Mouse (Mus musculus) cerebellum, postnatal 36 days (tissue): Measurements from ENCODE around the gene Fads1.

Experiments used
- DNase-seq, 2 experiments: peaks; one replicate each; pipeline ENCODE4 v3.0.0; 2021 to 2022; ENCODE audit warnings: mixed read lengths in 2 of 2

Fads1 gene

DNA sequence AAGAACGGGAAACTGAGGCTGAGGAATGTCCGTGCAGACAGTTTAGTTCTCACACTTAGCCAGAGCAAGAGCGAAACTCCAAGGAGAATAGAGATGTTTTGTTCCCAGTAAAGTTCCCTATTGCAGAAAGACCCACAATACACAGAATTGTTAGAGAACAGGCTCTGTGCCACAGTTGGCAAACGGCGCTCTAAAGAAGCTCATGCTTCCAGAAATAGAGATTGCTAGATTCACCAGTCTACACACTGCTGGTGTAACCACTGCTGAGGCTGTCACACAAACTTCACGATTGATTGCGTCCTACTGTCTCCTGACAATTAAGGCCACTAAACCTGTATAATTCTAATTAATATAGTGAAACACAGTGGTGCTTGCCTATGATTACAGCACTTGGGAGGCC, 1.5 kb upstream of the Fads1 start:
- no peak for DNase-seq

DNA sequence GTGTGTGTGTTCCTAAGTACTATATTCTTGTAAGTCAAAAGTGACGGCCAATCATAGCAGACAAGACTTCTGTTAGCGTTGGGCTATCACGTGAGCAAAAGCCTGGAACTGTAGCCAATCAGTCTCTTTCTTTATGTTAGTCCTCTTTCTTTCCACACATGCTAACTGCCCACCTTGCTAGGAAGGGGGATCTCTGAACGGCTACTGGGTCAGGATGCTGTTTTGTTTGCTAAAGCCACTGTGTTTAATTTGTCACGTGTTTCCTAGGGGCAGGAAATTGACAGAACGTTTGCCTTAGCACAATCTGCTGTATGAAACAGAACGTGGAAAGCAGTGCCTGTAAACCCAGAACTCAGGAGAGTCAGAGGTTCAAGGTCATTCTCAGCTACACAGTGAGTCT, 546 bp upstream of the Fads1 start:
- DNase-seq = no peak

DNA sequence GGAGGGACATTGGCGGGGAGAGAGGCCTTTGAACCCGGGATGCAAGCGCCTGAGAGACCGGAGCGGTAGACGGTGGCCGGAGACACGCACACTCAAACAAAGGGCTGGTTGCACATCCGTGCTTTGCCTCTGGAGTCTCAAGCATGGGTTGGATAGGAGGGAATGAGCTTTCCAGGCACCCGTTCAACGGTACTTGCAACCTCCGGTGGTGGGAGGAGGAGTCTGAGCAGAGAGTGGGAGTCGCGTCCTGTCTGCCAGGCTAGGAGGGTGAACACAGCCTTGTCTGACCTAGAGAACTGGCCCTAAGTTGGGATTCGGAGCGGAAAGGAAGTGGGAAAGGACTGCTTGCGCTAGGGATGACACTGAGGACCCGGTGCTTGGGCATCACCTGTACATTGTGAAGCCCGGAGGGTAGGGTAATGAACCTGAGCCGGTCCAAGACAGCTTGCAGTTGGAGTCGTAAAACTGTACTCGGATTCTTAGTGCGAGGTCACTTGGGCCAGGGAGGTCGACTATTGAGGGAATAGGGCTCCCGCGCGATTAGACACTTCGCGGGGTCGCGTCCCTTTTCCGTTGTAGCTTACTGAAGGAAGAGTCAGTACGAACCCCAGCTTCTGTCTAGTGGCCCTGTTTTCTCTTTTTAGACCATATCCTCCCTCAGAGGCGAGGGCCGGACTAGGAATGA, 753 bp downstream of the Fads1 start:
- DNase-seq = peak; percentile 62 to 65

DNA sequence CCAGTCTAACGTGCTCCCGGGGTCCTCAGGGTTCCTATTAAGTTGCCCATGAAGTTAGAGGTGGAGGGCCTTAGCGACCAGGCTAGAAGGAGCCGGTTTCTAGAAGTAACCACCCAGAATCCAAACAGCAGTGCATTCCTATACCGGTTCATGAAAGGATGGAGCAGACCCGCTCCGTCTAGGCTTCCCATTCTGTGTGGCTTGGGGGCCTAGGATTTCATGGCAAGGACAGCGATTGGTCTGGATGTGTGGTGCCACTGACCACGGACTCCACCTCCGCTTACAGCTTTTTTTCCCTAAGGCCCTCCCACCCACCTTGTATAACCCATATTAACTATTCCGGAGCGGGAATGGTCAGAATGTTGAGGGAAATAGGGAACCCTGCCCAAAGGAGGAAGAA, 1.4 kb downstream of the Fads1 start:
- DNase-seq = no peak

DNA sequence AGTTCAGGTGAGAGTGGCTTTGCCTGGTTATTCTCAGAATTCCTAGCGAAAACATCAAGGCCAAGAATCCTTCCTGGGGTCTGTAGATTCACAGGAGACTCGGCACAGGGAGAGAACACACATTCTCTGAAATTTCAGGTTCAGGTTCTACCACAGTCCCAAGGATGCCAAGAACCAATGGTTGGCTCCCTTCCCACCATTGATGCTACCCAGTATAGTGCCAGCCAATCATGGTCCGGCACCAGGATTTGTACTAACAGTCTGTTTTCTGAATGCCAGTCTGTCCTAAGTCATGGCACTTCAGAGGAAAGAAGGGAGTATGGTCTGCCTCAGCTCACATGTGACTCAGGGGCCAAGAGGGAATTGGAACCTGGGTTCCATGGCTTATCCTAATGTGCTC, 3.2 kb downstream of the Fads1 start:
- no peak for DNase-seq

DNA sequence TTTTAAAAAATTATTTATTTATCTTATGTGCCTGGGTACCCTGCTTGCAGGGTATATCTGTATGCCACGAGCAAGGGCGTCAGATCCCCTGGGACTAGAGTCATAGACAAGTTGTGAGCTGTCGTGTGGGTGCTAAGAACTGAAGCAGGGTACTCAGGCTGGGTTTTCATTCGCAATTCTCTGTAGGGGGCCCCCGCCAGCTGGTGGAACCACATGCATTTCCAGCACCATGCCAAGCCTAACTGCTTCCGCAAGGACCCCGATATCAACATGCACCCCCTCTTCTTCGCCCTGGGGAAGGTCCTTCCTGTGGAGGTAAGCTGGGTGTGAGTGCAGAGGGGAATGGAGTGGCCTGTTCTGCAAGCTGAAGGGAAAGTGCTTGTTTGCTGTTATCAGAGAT, 3.9 kb downstream of the Fads1 start:
- DNase-seq = no peak

DNA sequence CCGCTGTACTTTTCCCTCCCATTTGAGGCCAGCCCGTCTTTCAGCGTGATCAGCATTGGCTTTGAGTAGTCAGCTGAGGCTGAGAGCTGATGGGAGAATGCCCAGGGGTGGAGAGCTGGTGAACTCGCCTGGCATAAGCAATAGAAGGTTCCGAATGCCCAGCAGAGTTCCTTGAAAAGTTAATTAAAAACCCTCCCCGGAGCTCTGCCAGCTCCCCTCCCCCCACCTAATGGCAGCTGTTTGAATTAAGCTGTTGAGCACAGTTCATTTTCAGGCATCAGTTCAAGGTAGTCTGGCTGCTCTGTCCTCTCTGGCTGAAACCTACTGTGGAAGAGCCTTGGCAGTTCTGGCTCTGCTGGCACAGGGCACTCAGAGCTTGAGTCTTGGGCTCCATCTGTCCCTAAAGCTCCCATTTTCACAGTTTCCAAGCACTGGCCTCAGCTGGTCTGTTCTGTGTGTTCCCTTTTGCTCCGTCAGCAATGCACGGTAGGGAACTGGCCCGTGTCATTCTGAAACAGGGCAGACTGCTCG, 5.7 kb downstream of the Fads1 start:
- DNase-seq = peak; percentile 65 to 68

DNA sequence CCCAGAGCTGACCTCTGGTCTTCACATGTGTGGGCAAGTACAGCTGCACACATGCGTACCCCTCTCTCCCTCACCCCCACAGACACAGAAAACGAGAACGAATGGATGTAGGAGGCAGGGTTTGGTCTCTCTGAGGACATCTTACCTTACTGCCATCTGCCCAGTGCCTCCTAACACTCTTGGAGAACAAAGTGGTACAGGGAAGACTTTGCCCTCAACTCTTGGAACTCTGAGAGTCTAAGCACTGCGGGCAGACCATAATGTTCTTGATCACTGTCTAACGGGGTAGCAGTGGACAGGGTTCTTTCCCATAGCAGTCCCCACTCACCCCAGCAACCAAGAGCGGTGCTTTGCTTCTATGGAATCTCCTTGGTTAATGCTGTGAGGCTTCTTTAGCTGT, 6.3 kb downstream of the Fads1 start:
- DNase-seq = no peak

DNA sequence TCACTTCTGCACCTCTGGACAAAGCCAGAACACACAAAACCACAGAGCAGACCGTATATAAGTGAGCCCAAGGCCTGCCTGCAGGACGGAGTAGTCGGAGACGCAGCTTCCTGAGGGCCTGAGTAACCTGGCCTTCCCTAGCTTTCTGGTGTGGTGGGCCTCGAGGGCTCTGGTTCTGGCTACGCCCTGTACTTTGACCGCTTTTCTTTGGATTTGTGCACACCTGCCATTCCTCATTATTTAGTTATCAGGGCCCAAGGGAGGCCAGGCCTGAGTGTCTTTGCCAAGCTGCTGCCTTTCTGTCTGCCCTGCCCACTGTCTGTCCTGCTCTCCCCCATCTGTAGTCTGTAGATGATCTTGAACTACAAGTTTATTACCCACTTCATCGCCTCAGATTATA, 7.3 kb downstream of the Fads1 start:
- no peak for DNase-seq

DNA sequence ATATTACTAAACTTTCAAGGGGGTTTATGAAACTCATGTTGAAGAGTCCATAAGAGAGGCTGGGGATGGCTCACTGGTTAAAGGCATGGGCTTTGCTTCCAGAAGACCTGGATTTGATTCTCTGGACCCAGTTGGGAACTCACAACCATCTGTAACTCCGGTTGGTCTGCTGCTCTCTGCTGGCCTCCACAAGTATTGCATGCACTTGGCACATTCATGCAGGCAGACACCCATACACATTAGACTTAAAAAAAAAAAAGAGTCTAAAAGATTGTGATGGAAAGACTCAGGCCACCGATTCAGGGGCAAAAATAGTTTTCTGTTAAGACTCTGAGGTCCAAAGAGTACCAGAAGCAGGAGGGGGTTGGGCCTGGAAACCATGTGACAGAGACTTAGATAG, 8.1 kb downstream of the Fads1 start:
- DNase-seq = peak; percentile 61 to 63

DNA sequence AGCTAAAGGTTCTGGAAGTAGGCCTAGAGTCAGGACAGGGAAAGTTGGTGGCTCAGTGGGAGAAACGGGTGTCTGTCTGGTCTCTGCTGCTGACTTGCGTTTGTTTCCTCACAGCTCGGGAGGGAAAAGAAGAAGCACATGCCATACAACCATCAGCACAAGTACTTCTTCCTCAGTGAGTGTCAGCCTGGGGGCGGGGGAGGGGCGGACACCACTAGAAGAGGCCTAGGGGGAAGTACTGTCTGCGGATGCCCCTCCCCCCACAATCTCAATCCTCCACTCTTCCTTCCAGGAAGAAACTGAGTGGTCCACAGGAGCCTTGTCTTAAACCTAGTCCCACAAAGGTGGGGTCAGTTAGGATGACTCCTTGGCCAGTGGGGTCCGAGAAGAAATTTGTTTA, 8.6 kb downstream of the Fads1 start:
- DNase-seq = no peak

DNA sequence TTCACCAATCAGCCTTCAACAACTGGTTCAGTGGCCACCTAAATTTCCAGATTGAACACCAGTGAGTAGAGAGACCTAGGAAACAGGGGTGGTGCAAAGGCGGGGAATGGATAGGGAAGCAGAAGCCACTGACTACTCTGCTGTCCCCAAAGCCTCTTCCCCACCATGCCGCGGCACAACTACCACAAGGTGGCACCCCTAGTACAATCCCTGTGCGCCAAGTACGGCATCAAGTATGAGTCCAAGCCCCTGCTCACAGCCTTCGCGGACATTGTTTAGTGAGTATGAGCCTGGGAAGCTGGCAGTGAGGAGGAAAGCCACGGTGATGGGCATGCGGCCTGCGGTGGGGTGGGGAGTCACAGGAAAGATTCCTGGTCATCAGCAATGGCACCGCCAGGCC, 11.6 kb downstream of the Fads1 start:
- no peak for DNase-seq

DNA sequence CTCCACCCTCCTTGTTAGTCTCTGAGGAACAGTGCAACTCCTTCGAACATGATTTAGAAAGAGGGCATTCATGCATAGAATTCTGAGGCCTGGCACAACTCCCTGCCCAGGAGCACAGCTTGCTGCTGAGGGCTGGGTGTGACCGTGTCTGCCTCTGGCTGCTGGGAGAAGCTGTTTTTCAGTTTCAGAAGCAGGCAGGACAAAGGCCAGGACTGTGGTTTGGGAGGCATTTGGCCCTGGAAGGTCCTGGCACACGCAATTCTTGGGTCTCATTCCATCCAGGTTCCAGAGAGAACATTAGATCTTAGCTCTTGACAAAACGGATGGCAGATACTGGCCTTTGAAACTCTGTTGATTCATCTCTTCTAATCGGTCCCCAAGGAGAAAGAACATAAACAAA, 12.6 kb downstream of the Fads1 start:
- DNase-seq = no peak

DNA sequence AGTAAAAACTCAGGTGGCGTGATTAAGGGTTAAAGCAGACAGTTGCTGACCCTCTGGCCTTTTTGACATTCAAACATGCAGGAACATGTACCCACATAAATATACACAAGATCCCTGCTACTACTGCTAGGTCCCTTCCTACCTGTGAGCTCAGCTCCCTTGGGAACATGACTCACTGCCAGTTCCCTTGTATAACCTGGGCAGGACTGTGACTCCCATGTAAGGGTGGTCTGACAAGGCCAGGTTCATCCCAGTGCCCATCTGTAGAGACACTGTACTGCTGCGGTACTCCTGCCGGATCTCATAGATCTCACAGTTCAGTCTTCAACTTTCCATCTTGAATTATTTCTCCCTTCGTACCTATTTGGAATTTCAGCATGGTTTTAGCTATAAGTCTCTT, 14.4 kb downstream of the Fads1 start:
- no peak for DNase-seq

DNA sequence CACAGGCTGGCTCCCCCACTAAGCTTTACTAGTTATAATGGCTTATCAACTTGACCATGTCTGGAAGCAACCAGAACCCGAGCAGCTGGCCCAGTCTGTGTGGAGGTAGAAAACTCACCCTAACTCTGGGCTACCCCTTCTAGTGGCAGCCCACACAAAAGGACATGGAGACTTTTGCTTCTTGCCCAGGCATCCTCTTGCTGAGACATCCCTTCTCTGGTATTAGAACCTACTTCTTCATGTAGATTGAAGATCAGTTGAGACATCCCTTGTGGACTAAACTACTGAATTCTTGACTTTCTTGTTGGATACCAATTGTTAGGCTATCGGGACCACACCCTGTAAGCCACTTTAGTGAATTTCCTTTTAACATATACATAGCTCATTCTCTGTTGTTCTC, 15.6 kb downstream of the Fads1 start:
- no peak for DNase-seq

DNA sequence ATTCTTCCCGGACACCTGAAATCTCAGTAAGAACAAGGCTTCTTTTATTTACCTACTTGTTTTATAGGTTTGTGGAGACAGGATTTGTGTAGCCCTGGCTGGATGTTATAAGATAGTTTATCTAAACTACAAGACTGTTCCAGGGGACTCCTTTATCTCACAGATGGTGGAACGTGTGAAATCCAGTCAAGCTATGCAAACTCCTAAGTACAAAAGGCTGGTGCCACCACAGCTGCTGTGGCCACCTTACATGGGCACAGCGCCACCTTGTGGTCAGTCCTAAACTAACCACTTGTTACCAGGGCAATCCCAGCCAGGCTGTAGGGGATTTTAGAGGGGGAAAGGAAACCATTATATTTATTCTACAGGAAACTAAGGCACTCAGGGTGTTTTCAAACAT, 16.0 kb downstream of the Fads1 start:
- DNase-seq = peak; percentile 80 to 82

DNA sequence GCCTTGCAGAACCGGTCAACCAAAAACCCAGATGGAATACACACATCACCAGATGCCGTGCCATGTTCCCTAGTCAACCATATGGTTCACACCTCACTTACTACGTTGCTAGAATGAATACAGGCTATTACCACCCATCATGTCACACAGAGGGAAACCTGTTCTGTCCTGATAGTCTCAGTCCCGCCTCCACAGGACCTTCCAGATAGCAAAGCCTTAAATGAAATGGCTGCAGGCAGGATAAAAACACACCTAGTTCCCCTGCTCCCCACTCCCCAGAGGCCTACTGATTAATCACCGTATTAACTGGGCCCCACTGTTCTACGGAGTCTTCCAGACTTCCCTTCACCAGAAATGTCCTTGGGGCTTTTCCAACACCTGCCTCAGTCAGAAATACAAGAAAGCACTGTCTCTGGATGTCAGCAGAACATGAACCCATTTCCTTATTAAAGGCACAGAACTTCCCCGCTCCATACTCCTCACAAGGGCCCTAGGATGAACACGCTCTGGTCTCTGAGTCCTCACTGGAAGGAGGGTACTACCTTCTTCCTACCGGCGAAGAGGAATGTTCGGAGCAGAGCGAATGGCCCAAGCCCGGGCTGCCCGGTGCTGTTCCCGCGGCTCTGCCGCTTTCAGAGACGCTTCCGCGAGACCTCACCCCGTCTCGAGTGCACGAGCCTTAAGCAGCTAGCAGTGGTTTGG, 20.6 kb downstream of the Fads1 start:
- no peak for DNase-seq

DNA sequence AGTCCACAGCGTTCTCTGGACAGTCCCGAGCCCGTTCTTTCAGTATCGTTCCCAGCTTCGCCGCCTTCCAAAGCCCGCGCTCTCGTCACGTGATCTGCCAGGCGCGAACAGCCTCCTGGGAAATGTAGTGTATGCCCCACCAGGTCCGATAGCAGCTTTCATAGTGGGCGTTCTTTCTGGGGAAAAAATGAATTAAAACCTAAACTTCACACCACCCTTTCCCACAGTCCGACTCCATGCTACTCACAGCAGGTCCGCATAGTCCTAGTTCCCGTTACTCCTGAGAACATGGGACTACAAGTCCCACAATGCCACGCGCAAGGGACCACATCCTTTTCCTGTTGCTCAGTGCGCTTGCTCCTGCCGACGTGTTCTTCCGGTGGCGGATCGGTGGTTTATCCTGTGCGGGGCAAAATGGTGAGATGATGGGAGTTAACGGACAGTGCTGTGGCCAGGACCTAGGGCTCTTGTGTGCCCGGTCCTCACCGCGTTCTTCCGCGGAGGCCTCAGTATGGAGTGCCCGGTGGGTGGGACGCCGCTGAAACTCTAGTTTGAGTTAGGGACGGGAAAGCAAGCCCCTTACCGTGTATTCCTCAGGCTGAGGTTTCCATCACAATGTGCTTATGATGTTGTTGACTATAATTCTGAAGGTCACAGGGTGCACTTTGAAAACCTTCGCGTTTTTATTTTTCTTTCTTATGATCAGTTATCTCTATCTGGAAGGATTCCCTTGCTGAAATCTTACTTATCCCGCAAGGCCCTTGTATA, 21.3 kb downstream of the Fads1 start, which contains the start of the genes Tmem258 and Fen1:
Tmem258 (plus strand) TSS at position 167 of the 768 bp plus-strand sequence.
Fen1 (minus strand) TSS at position 322 of the 768 bp plus-strand sequence.
- peak; percentile 90 to 95 for DNase-seq

DNA sequence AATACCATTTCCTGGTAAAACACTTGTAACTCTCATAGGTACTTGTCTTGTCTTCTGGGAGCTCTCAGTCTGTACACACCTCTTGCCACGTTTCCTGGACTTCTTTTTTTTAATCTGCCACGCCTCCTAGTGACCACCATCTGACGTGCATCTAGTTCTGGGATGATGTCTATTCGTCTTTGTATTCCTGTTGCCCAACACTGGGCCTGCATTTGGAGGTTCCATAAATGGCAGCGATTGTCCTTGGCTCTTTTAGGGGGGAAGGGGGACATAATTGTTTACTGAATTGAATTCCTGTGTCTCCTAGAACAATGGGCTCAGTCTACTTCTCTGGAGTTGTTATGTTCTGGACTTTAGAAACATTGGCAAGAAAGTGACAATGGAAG, 21.9 kb downstream of the Fads1 start:
- peak; percentile 15 to 40 for DNase-seq

DNA sequence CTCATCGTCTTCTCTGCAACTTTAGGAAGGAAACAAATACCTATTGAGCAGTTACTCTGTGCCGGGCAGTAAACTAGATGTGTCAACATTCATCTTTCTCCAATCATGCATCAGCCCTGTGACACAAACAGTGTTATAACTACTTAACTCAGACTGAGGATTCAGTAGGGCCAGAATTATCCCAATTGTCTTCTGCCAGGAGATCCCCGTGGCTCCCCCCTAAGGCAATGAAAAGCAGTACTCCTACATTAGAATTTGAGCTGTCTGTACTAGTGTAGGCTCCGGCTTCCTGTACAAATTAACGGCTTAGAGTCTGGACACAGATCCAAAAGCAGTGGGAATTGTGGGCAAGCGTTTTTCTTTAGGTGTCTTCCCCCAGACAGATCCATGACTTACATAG, 22.4 kb downstream of the Fads1 start:
- no peak for DNase-seq

DNA sequence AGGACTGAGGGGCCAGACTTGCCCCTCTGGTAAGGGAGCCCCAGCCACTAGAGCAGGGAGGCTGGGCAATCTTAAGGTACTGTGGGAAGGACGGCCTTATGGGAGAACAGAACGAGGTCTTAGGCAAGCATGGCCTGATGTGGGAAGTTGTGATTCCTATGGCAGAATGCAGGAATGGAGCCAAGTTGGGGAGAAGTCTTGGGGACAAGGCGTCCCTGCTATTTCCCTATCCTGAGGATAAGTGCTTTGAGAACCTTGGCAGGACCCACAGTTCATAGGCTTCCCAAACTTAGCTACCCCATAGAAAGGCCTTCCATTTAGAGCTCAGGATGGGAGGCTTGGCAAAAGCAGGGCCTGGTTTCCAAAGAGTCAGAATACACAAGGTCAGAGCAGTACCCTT, 26.2 kb downstream of the Fads1 start:
- no peak for DNase-seq

DNA sequence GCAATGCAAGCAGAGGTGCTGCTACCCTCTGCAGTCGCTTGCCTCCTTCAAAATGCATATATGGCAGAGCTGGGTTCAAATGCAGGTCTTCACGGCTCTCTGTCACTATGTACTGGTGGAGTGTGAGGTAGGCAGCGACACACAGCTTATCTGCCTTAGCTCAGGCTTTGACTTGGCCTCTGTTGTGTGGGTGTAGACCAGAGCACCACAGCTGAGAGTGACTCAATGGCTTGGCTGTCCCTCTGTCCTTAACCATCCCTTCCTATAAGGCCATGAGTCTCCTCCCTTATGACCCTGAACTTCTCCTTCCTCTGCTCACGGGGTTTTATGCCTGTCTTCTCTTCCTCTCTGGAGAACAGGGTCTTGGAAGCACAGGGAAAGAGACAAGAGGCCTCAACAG, 28.2 kb downstream of the Fads1 start:
- no peak for DNase-seq

DNA sequence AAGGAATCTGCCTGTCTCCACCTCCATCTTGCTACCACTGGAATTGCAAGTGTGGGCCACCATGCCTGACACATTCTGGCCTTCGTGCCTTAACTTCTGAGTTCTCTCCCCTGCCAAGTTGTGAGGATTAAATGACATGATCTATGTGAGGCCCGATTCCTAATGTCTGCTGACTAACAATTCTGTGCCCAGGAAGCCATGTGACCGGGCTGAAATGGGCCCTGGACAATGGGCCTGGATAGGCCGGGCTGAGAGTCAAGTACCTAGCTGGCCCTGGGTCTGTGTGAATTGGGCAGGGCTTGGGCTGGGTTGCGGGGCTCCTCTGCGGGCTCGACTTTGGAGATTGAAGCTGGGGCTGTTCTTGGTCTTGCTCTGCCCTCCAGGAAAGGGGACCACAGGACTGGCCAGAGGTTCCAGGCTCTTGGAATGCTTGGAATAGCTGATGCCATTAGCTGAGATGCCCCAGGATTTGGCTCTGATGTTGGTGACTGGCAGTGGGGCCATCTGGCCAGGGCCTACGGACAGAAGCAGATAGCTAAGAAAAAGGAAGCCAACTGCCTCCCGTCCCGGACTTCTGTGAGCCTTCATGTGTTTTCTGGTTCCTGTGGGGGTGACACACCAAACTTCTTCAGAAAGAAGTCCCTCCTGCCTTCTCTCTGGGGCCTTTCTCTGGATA, 31.2 kb downstream of the Fads1 start:
- no peak for DNase-seq
